Mouse (Mus musculus): ENCODE measurements around the gene Myl6. TPM values are rescaled to one million over a fixed set of nuclear protein-coding genes. Genes with fewer than 3 reads are reported as not detected.

The Myl6 gene
- total and polyA plus RNA-seq, 3 experiments: 366 to 560 (median 555) TPM

GRCm38 (mm10) chr10:128518833-128519232 is 24.9 kb upstream of the Myl6 start:
- DNase-seq (ENCODE audit: extremely low read depth): peak; percentile 31
- no peaks in the 10 kb centered on the region for H3K9me3 ChIP-seq (replicated peaks; ENCODE audit: low read length)
- peaks cover 72 to 82% of the 10 kb centered on the region in 2 experiments for H3K36me3 ChIP-seq (replicated peaks in 1 of 2; ENCODE audit: control insufficient read depth in 1 of 2, insufficient read depth in 1 of 2, low read length in 1 of 2)
- dilution Hi-C loops (cut with MboI; ENCODE audit: extremely low pct_ligation_motif_present, extremely low pct_unique_long_range_greater_than_20kb, low sequenced_read_pairs): no loop called here
- no peaks in the 10 kb centered on the region for H3K4me1 ChIP-seq (ENCODE audit: control insufficient read depth in 1 of 2, insufficient read depth in 2 of 2)
- no peak overlapping the region for H3K27ac ChIP-seq (ENCODE audit: insufficient read depth, low read depth)
- no peak overlapping the region for H3K9ac ChIP-seq (ENCODE audit: insufficient read depth, low read depth)
- no peak overlapping the region for H3K4me2 ChIP-seq (ENCODE audit: insufficient read depth, low read depth, poor library complexity, severe bottlenecking)
- TF ChIP-seq CTCF (conservative IDR thresholded peaks at IDR 0.05 in 1 of 2, IDR thresholded peaks at IDR 0.05 in 1 of 2; ENCODE audit: low read depth in 2 of 2, low read length in 2 of 2) (peak; percentile 13 to 71; a peak in 2 of 4 replicates), CHD2 (IDR thresholded peaks at IDR 0.05; ENCODE audit: low read length) (no peak), MEF2A (IDR thresholded peaks at IDR 0.05; ENCODE audit: borderline replicate concordance, low read depth, low read length) (no peak), RAD21 (IDR thresholded peaks at IDR 0.05; ENCODE audit: low read depth, low read length) (peak; percentile 61), MAX (IDR thresholded peaks at IDR 0.05; ENCODE audit: low read length) (0 out of 2 replicates have a peak, but pooled peaks have one; percentile 18), HCFC1 (IDR thresholded peaks at IDR 0.05; ENCODE audit: low read depth, low read length) (no peak), MYC (IDR thresholded peaks at IDR 0.05; ENCODE audit: low read depth, low read length) (peak; percentile 27; the same call in 1 of the 2 replicates), SMC3 (IDR thresholded peaks at IDR 0.05; ENCODE audit: low read depth, low read length) (peak; percentile 59)
- no peak overlapping the region for H3K4me3 ChIP-seq (replicated peaks in 1 of 3; ENCODE audit: low read depth in 2 of 3, low read length in 2 of 3, poor library complexity in 1 of 3)
- H3K79me2 ChIP-seq (replicated peaks; ENCODE audit: control insufficient read depth, extremely low read depth, insufficient read depth, poor library complexity, severe bottlenecking): no peaks in the 10 kb centered on the region
- in situ Hi-C loops (cut with MboI; ENCODE audit: low pct_ligation_motif_present, low pct_unique_long_range_greater_than_20kb, low sequenced_read_pairs): no loop called here
- no peaks in the 10 kb centered on the region for H3K27me3 ChIP-seq (replicated peaks)

GRCm38 (mm10) chr10:128516677-128517076 is 22.7 kb upstream of the Myl6 start:
- H3K4me2 ChIP-seq (ENCODE audit: insufficient read depth, low read depth, poor library complexity, severe bottlenecking): no peak overlapping the region
- dilution Hi-C loops (cut with MboI; ENCODE audit: extremely low pct_ligation_motif_present, extremely low pct_unique_long_range_greater_than_20kb, low sequenced_read_pairs) (no loop called here), in situ Hi-C loops (cut with MboI; ENCODE audit: low pct_ligation_motif_present, low pct_unique_long_range_greater_than_20kb, low sequenced_read_pairs) (no loop called here)
- H3K36me3 ChIP-seq (replicated peaks in 1 of 2; ENCODE audit: control insufficient read depth in 1 of 2, insufficient read depth in 1 of 2, low read length in 1 of 2): peaks cover 81 to 89% of the 10 kb centered on the region in 2 experiments
- H3K4me3 ChIP-seq (replicated peaks in 1 of 3; ENCODE audit: low read depth in 2 of 3, low read length in 2 of 3, poor library complexity in 1 of 3): no peak overlapping the region
- no peak for TF ChIP-seq USF2 (conservative IDR thresholded peaks at IDR 0.05; ENCODE audit: low read depth, low read length)
- no peak for TF ChIP-seq RCOR1 (conservative IDR thresholded peaks at IDR 0.05; ENCODE audit: low read depth, low read length)
- TF ChIP-seq POLR2A (IDR thresholded peaks at IDR 0.05; ENCODE audit: low read depth, low read length): no peak
- no peak for TF ChIP-seq USF1 (IDR thresholded peaks at IDR 0.05; ENCODE audit: low read depth, low read length)
- TF ChIP-seq MYC (IDR thresholded peaks at IDR 0.05; ENCODE audit: low read depth, low read length): no peak
- TF ChIP-seq PAX5 (IDR thresholded peaks at IDR 0.05; ENCODE audit: low read length): no peak
- TF ChIP-seq MEF2A (IDR thresholded peaks at IDR 0.05; ENCODE audit: borderline replicate concordance, low read depth, low read length): no peak
- TF ChIP-seq E2F4 (IDR thresholded peaks at IDR 0.05; ENCODE audit: insufficient replicate concordance, low read depth, low read length): no peak
- no peak for TF ChIP-seq GABPA (IDR thresholded peaks at IDR 0.05; ENCODE audit: insufficient replicate concordance, low read depth, low read length)
- no peak for TF ChIP-seq CHD2 (IDR thresholded peaks at IDR 0.05; ENCODE audit: low read length)
- TF ChIP-seq TBP (conservative IDR thresholded peaks at IDR 0.05; ENCODE audit: low read depth, low read length): no peak
- no peak for TF ChIP-seq ETS1 (conservative IDR thresholded peaks at IDR 0.05; ENCODE audit: low read depth, low read length)
- TF ChIP-seq ZMIZ1 (IDR thresholded peaks at IDR 0.05; ENCODE audit: low read depth, low read length): no peak
- TF ChIP-seq SMC3 (IDR thresholded peaks at IDR 0.05; ENCODE audit: low read depth, low read length): no peak
- no peak for TF ChIP-seq KAT2A (IDR thresholded peaks at IDR 0.05; ENCODE audit: insufficient replicate concordance, low read length)
- no peak for TF ChIP-seq RAD21 (IDR thresholded peaks at IDR 0.05; ENCODE audit: low read depth, low read length)
- TF ChIP-seq UBTF (IDR thresholded peaks at IDR 0.05; ENCODE audit: low read depth, low read length): no peak
- no peak for TF ChIP-seq ZC3H11A (IDR thresholded peaks at IDR 0.05; ENCODE audit: low read depth, low read length)
- no peak for TF ChIP-seq MXI1 (IDR thresholded peaks at IDR 0.05; ENCODE audit: low read depth, low read length)
- H3K79me2 ChIP-seq (replicated peaks; ENCODE audit: control insufficient read depth, extremely low read depth, insufficient read depth, poor library complexity, severe bottlenecking): no peaks in the 10 kb centered on the region
- no peaks in the 10 kb centered on the region for H3K4me1 ChIP-seq (ENCODE audit: control insufficient read depth in 1 of 2, insufficient read depth in 2 of 2)
- no peak overlapping the region for H3K27ac ChIP-seq (ENCODE audit: insufficient read depth, low read depth)
- H3K27me3 ChIP-seq (replicated peaks): no peaks in the 10 kb centered on the region
- H3K9ac ChIP-seq (ENCODE audit: insufficient read depth, low read depth): no peak overlapping the region
- no peaks in the 10 kb centered on the region for H3K9me3 ChIP-seq (replicated peaks; ENCODE audit: low read length)
- no peak for DNase-seq (ENCODE audit: extremely low read depth)

All from CH12.LX (cell line).